9 mouse cellular contexts compared by ENCODE assay signal in genomic region chr1:133307318-133307717, GRCm38 (mm10). TPM values are rescaled to one million over a fixed set of nuclear protein-coding genes. Genes with fewer than 3 reads are reported as not detected.
A peak's percentile ranks its signal among the peaks of the same experiment; 100 is the strongest.
DNase-seq lines count a peak whose midpoint lies in the region; ATAC-seq lines count a peak whose summit lies in the region.
"Had no signal": no experiment of that assay in that cellular context is flagged by ENCODE, and none has a peak within 500 bp of the region (broad histone marks: within the 10 kb centered on the region; RNA-seq: fewer than 3 reads in every experiment).

No protein-coding gene starts in this region.

- WGBS in heart, embryonic 12.5 days, result 12% methylated on average over 6 of the region's 6 CpGs
- WGBS in embryonic facial prominence, embryonic 11.5 days, result 19% methylated on average over 6 of the region's 6 CpGs
- WGBS in limb, embryonic 10.5 days, result 22% methylated on average over 6 of the region's 6 CpGs
- 22% methylated on average over 6 of the region's 6 CpGs for WGBS in neural tube, embryonic 11.5 days

- peak; percentile 50 to 73 for DNase-seq in heart, adult 18-20 months
- DNase-seq in 3T3-L1 (ENCODE audit: low read depth, low spot score) (peak; percentile 88), ZHBTc4 (ENCODE audit: low read depth, low spot score) (peak; percentile 84)
- DNase-seq in embryonic facial prominence, embryonic 11.5 days (ENCODE audit: low spot score), result peak; percentile 84
- DNase-seq in limb, embryonic 10.5 days (ENCODE audit: low spot score), result peak; percentile 52
- peak; percentile 68 for DNase-seq in neural tube, embryonic 11.5 days (ENCODE audit: low spot score)
- no peak for DNase-seq in urinary bladder, postnatal 4 days (ENCODE audit: low spot score in 2 of 2)

- ATAC-seq in heart, embryonic 12.5 days (ENCODE audit: insufficient number of reproducible peaks, low FRiP score), result no peak
- 0 out of 2 replicates have a peak, but pooled peaks have one; percentile 53 for ATAC-seq in embryonic facial prominence, embryonic 11.5 days (replicated peaks; ENCODE audit: insufficient number of reproducible peaks, low FRiP score, low TSS enrichment, low read depth)
- ATAC-seq in neural tube, embryonic 11.5 days (ENCODE audit: insufficient read depth, low FRiP score, low TSS enrichment), result peak; percentile 41; the same call in 1 of the 2 replicates

- no peak overlapping the region for H3K4me3 ChIP-seq in heart, embryonic 12.5 days
- no peak overlapping the region for H3K4me3 ChIP-seq in embryonic facial prominence, embryonic 11.5 days (ENCODE audit: low read depth, low read length)
- H3K4me3 ChIP-seq in limb, embryonic 10.5 days, result no peak overlapping the region
- no peak overlapping the region for H3K4me3 ChIP-seq in neural tube, embryonic 11.5 days (ENCODE audit: low read depth, low read length)
- H3K4me3 ChIP-seq: hindbrain, embryonic 15.5 days had no signal

- peaks cover 24% of the 10 kb centered on the region for H3K4me1 ChIP-seq in heart, embryonic 12.5 days (replicated peaks)
- H3K4me1 ChIP-seq in embryonic facial prominence, embryonic 11.5 days (ENCODE audit: control insufficient read depth, insufficient read depth, low read length), result 0 out of 2 replicates have a peak, but pooled peaks cover 3% of the 10 kb centered on the region
- H3K4me1 ChIP-seq in limb, embryonic 10.5 days, result peaks cover 7% of the 10 kb centered on the region
- H3K4me1 ChIP-seq in neural tube, embryonic 11.5 days (ENCODE audit: control insufficient read depth, insufficient read depth, low read length), result no peaks in the 10 kb centered on the region

- no peak overlapping the region for H3K9ac ChIP-seq in heart, embryonic 12.5 days
- H3K9ac ChIP-seq in embryonic facial prominence, embryonic 11.5 days (replicated peaks; ENCODE audit: low read length), result no peak overlapping the region
- no peak overlapping the region for H3K9ac ChIP-seq in neural tube, embryonic 11.5 days (ENCODE audit: low read length)
- H3K9ac ChIP-seq: hindbrain, embryonic 15.5 days had no signal

- H3K27ac ChIP-seq in heart, embryonic 12.5 days (ENCODE audit: poor library complexity, severe bottlenecking), result no peak overlapping the region
- H3K27ac ChIP-seq in embryonic facial prominence, embryonic 11.5 days (replicated peaks; ENCODE audit: low read depth, low read length), result no peak overlapping the region
- H3K27ac ChIP-seq in limb, embryonic 10.5 days, result no peak overlapping the region
- H3K27ac ChIP-seq in neural tube, embryonic 11.5 days (ENCODE audit: low read depth, low read length), result no peak overlapping the region
- H3K27ac ChIP-seq: hindbrain, embryonic 15.5 days had no signal

- no peak overlapping the region for H3K4me2 ChIP-seq in heart, embryonic 12.5 days
- no peak overlapping the region for H3K4me2 ChIP-seq in embryonic facial prominence, embryonic 11.5 days (ENCODE audit: low read depth, low read length)
- no peak overlapping the region for H3K4me2 ChIP-seq in neural tube, embryonic 11.5 days (ENCODE audit: low read depth)
- H3K4me2 ChIP-seq: hindbrain, embryonic 15.5 days had no signal

- H3K27me3 ChIP-seq in heart, embryonic 12.5 days (replicated peaks), result no peaks in the 10 kb centered on the region
- no peaks in the 10 kb centered on the region for H3K27me3 ChIP-seq in embryonic facial prominence, embryonic 11.5 days (ENCODE audit: control insufficient read depth, insufficient read depth, low read length)
- H3K27me3 ChIP-seq in limb, embryonic 10.5 days (ENCODE audit: low read depth, poor library complexity, severe bottlenecking), result peaks cover 14% of the 10 kb centered on the region
- no peaks in the 10 kb centered on the region for H3K27me3 ChIP-seq in neural tube, embryonic 11.5 days (ENCODE audit: control insufficient read depth, insufficient read depth, low read length)
- H3K27me3 ChIP-seq: hindbrain, embryonic 15.5 days had no signal

- H3K36me3 ChIP-seq in heart, embryonic 12.5 days, result no peaks in the 10 kb centered on the region
- H3K36me3 ChIP-seq in embryonic facial prominence, embryonic 11.5 days (replicated peaks; ENCODE audit: control insufficient read depth, insufficient read depth, low read depth, low read length), result no peaks in the 10 kb centered on the region
- H3K36me3 ChIP-seq in limb, embryonic 10.5 days, result no peaks in the 10 kb centered on the region
- H3K36me3 ChIP-seq in neural tube, embryonic 11.5 days (ENCODE audit: control insufficient read depth, insufficient read depth, low read length), result peaks cover 2% of the 10 kb centered on the region; the same call in 1 of the 2 replicates
- H3K36me3 ChIP-seq: hindbrain, embryonic 15.5 days had no signal

- no peaks in the 10 kb centered on the region for H3K9me3 ChIP-seq in heart, embryonic 12.5 days (replicated peaks)
- H3K9me3 ChIP-seq in embryonic facial prominence, embryonic 11.5 days (replicated peaks; ENCODE audit: control insufficient read depth, low read length), result no peaks in the 10 kb centered on the region
- no peaks in the 10 kb centered on the region for H3K9me3 ChIP-seq in limb, embryonic 10.5 days (replicated peaks)
- H3K9me3 ChIP-seq in neural tube, embryonic 11.5 days (ENCODE audit: control insufficient read depth, low read length), result no peaks in the 10 kb centered on the region; the same call in 1 of the 2 replicates
- H3K9me3 ChIP-seq: hindbrain, embryonic 15.5 days had no signal

RNA-seq across cellular contexts. Expression of gene Golt1a, which starts 2.3 kb away (rescaled TPM):
- not detected for total RNA-seq in heart, adult 18-20 months (2021)
- polyA plus RNA-seq in heart, embryonic 12.5 days (2016; fragmentation: Nextera tagmentation; extraction: Ambion mirVana), result not detected in 2 replicates
- polyA plus RNA-seq in embryonic facial prominence, embryonic 11.5 days (2014; fragmentation: Nextera tagmentation; extraction: Ambion mirVana), result not detected in 2 replicates
- polyA plus RNA-seq in limb, embryonic 10.5 days (2016; fragmentation: Nextera tagmentation; extraction: Ambion mirVana), result not detected in 2 replicates
- not detected in 2 replicates for polyA plus RNA-seq in neural tube, embryonic 11.5 days (2014; fragmentation: Nextera tagmentation; extraction: Ambion mirVana)
- polyA plus RNA-seq: hindbrain, embryonic 15.5 days had no signal

RNA-seq across cellular contexts. Expression of gene Kiss1, which starts 14.4 kb away (rescaled TPM):
- not detected for total RNA-seq in heart, adult 18-20 months (2021)
- polyA plus RNA-seq in heart, embryonic 12.5 days (2016; fragmentation: Nextera tagmentation; extraction: Ambion mirVana), result not detected in 2 replicates
- not detected in 2 replicates for polyA plus RNA-seq in embryonic facial prominence, embryonic 11.5 days (2014; fragmentation: Nextera tagmentation; extraction: Ambion mirVana)
- not detected in 2 replicates for polyA plus RNA-seq in limb, embryonic 10.5 days (2016; fragmentation: Nextera tagmentation; extraction: Ambion mirVana)
- not detected in 2 replicates for polyA plus RNA-seq in neural tube, embryonic 11.5 days (2014; fragmentation: Nextera tagmentation; extraction: Ambion mirVana)

RNA-seq across cellular contexts. Expression of gene Ren1, which starts 43.0 kb away (rescaled TPM):
- not detected for total RNA-seq in heart, adult 18-20 months (2021)
- 0.18 TPM in 1 of 2 replicates, not detected in the other for polyA plus RNA-seq in heart, embryonic 12.5 days (2016; fragmentation: Nextera tagmentation; extraction: Ambion mirVana)
- polyA plus RNA-seq in embryonic facial prominence, embryonic 11.5 days (2014; fragmentation: Nextera tagmentation; extraction: Ambion mirVana), result not detected in 2 replicates
- 0.09 TPM in 1 of 2 replicates, not detected in the other for polyA plus RNA-seq in limb, embryonic 10.5 days (2016; fragmentation: Nextera tagmentation; extraction: Ambion mirVana)
- not detected in 2 replicates for polyA plus RNA-seq in neural tube, embryonic 11.5 days (2014; fragmentation: Nextera tagmentation; extraction: Ambion mirVana)

RNA-seq across cellular contexts. Expression of gene Etnk2, which starts 56.1 kb away (rescaled TPM):
- under 1 TPM; 0.21 to 0.52 TPM for total RNA-seq in heart, adult 18-20 months (2021)
- 1.7 and 2.1 TPM in 2 replicates for polyA plus RNA-seq in heart, embryonic 12.5 days (2016; fragmentation: Nextera tagmentation; extraction: Ambion mirVana)
- polyA plus RNA-seq in embryonic facial prominence, embryonic 11.5 days (2014; fragmentation: Nextera tagmentation; extraction: Ambion mirVana), result 1.5 and 2.8 TPM in 2 replicates
- 1.7 and 2.0 TPM in 2 replicates for polyA plus RNA-seq in limb, embryonic 10.5 days (2016; fragmentation: Nextera tagmentation; extraction: Ambion mirVana)
- 1.9 and 3.0 TPM in 2 replicates for polyA plus RNA-seq in neural tube, embryonic 11.5 days (2014; fragmentation: Nextera tagmentation; extraction: Ambion mirVana)

Comparison
In these comparisons a context has a peak if more than half of its experiments do, and no peak if none do; other contexts are left out.
1. DNase-seq: peak in heart, adult 18-20 months (2 of 2), 3T3-L1 (single experiment), ZHBTc4 (single experiment), embryonic facial prominence, embryonic 11.5 days (single experiment), limb, embryonic 10.5 days (single experiment) and neural tube, embryonic 11.5 days (single experiment); none in urinary bladder, postnatal 4 days (0 of 2).